Mouse (Mus musculus): ENCODE measurements at regions not wholly inside any gene's neighbourhood (a gene's known extent, or its start where the extent isn't known, plus 50 kb on each side); places are given as distances from the start of the nearest gene placed in this dataset.

GRCm38 (mm10) chr11:82596801-82597200, 167.3 kb downstream of the Cct6b start:
- TF ChIP-seq POLR2A (IDR thresholded peaks at IDR 0.05; ENCODE audit: low read depth, low read length) (no peak), CTCF (IDR thresholded peaks at IDR 0.05; ENCODE audit: extremely low read depth, insufficient read depth, insufficient read length, insufficient replicate concordance) (no peak)
